Mouse (Mus musculus) neural tube, embryonic 12.5 days (tissue): ENCODE data around the gene Tnfsf12. TPM values are rescaled to one million over a fixed set of nuclear protein-coding genes. Genes with fewer than 3 reads are reported as not detected.

ENCODE experiments used
- ATAC-seq: fragments of 200-750 bp; cut with Nextera tagmentation; 2 replicates; pipeline ENCODE4 v1.8.0; 2017; ENCODE audit warnings: low read depth, mild to moderate bottlenecking, moderate TSS enrichment, moderate library complexity; ENCODE audit not compliant: low FRiP score
- H3K27ac ChIP-seq: fragments of 300-500 bp; sonication (generic); 2 replicates; pipeline ENCODE4 v1.5.1; 2016
- H3K27me3 ChIP-seq: fragments of 300-500 bp; sonication (generic); replicated peaks from 2 replicates; pipeline ENCODE4 v1.6.1; 2016; ENCODE audit warnings: mild to moderate bottlenecking
- H3K36me3 ChIP-seq: fragments of 300-500 bp; sonication (generic); 2 replicates; pipeline ENCODE4 v1.6.1; 2016; ENCODE audit warnings: mild to moderate bottlenecking
- H3K4me1 ChIP-seq: fragments of 300-500 bp; sonication (generic); 2 replicates; pipeline ENCODE4 v1.6.1; 2016
- H3K4me2 ChIP-seq: fragments of 300-500 bp; sonication (generic); replicated peaks from 2 replicates; pipeline ENCODE4 v1.6.1; 2016; ENCODE audit warnings: mild to moderate bottlenecking
- H3K4me3 ChIP-seq: fragments of 300-500 bp; sonication (generic); 2 replicates; pipeline ENCODE4 v1.5.1; 2016
- H3K9ac ChIP-seq: fragments of 300-500 bp; sonication (generic); 2 replicates; pipeline ENCODE4 v1.6.1; 2016; ENCODE audit warnings: mild to moderate bottlenecking
- H3K9me3 ChIP-seq: fragments of 300-500 bp; sonication (generic); 2 replicates; pipeline ENCODE4 v1.6.1; 2016; ENCODE audit warnings: mild to moderate bottlenecking
- WGBS: fragments of 180-500 bp; shearing (Covaris S2); methylation state at CpG from one replicate; pipeline ENCODE4 v1.1.7; 2016; 5-methylcytosine and 5-hydroxymethylcytosine counted together
- polyA plus RNA-seq: library from polyadenylated mRNA; unstranded; fragments of >200 nt; fragmentation: Nextera tagmentation; extraction: Ambion mirVana; gene quantifications from 2 replicates; pipeline ENCODE4 v1.2.1, GENCODE M21; 2016

The Tnfsf12 gene
- polyA plus RNA-seq, 1 experiment from 2014 or later, result 1.9 TPM

GRCm38 (mm10) chr11:69684936-69685335, 10.7 kb downstream of the Tnfsf12 start:
- no peaks in the 10 kb centered on the region for H3K27me3 ChIP-seq
- H3K4me1 ChIP-seq, result peaks cover 18% of the 10 kb centered on the region
- WGBS, result 80% methylated on average over 6 of the region's 6 CpGs
- no peak overlapping the region for H3K27ac ChIP-seq
- H3K9me3 ChIP-seq, result no peaks in the 10 kb centered on the region
- H3K4me3 ChIP-seq, result no peak overlapping the region
- no peak for ATAC-seq
- H3K36me3 ChIP-seq, result peaks cover 6% of the 10 kb centered on the region
- no peak overlapping the region for H3K9ac ChIP-seq
- H3K4me2 ChIP-seq, result no peak overlapping the region

GRCm38 (mm10) chr11:69684128-69684745, 11.4 kb downstream of the Tnfsf12 start:
- Histone ChIP-seq H3K4me3 (no peak overlapping the region), H3K36me3 (peaks cover 10% of the 10 kb centered on the region), H3K4me2 (no peak overlapping the region), H3K27ac (no peak overlapping the region), H3K4me1 (peaks cover 23% of the 10 kb centered on the region), H3K9me3 (no peaks in the 10 kb centered on the region), H3K9ac (no peak overlapping the region), H3K27me3 (no peaks in the 10 kb centered on the region)
- ATAC-seq, result no peak
- WGBS, result 83% methylated on average over 12 of the region's 12 CpGs

- Histone ChIP-seq H3K9ac (no peak overlapping the region), H3K27ac (no peak overlapping the region), H3K4me2 (no peak overlapping the region), H3K27me3 (no peaks in the 10 kb centered on the region), H3K36me3 (peaks cover 17% of the 10 kb centered on the region), H3K9me3 (no peaks in the 10 kb centered on the region), H3K4me3 (no peak overlapping the region), H3K4me1 (peaks cover 23% of the 10 kb centered on the region)
- 88% methylated on average over 7 of the region's 7 CpGs for WGBS
- ATAC-seq, result no peak
Observed at GRCm38 (mm10) chr11:69683576-69683975, 12.1 kb downstream of the Tnfsf12 start.

- peak overlapping the region; percentile 94 for H3K4me2 ChIP-seq
- H3K9me3 ChIP-seq, result no peaks in the 10 kb centered on the region
- H3K4me3 ChIP-seq, result no peak overlapping the region
- WGBS, result 28% methylated on average over 12 of the region's 12 CpGs
- no peaks in the 10 kb centered on the region for H3K27me3 ChIP-seq
- peaks cover 23% of the 10 kb centered on the region for H3K4me1 ChIP-seq
- no peak overlapping the region for H3K27ac ChIP-seq
- peaks cover 22% of the 10 kb centered on the region for H3K36me3 ChIP-seq
- no peak overlapping the region for H3K9ac ChIP-seq
- no peak for ATAC-seq
Observed at GRCm38 (mm10) chr11:69682840-69683533, 12.7 kb downstream of the Tnfsf12 start.

- Histone ChIP-seq H3K9ac (peak overlapping the region; percentile 81), H3K4me1 (peaks cover 23% of the 10 kb centered on the region), H3K36me3 (peaks cover 28% of the 10 kb centered on the region), H3K27ac (peak overlapping the region; percentile 48), H3K4me2 (peak overlapping the region; percentile 94), H3K9me3 (no peaks in the 10 kb centered on the region), H3K4me3 (peak overlapping the region; percentile 81), H3K27me3 (no peaks in the 10 kb centered on the region)
- WGBS, result 26% methylated on average over 24 of the region's 24 CpGs
- peak; percentile 19 for ATAC-seq
Observed at GRCm38 (mm10) chr11:69682209-69682839, 13.3 kb downstream of the Tnfsf12 start.

- no peaks in the 10 kb centered on the region for H3K27me3 ChIP-seq
- H3K4me1 ChIP-seq, result peaks cover 23% of the 10 kb centered on the region
- peak within 1 kb of the TSS; percentile 81 for H3K4me3 ChIP-seq
- under 1% methylated on average over 80 of the region's 80 CpGs for WGBS
- peak within 1 kb of the TSS; percentile 94 for H3K4me2 ChIP-seq
- peak; percentile 95 for ATAC-seq
- H3K27ac ChIP-seq, result peak within 1 kb of the TSS; percentile 48
- H3K9me3 ChIP-seq, result no peaks in the 10 kb centered on the region
- peak within 1 kb of the TSS; percentile 81 for H3K9ac ChIP-seq
- H3K36me3 ChIP-seq, result peaks cover 34% of the 10 kb centered on the region
Observed at GRCm38 (mm10) chr11:69681314-69682208, 14.1 kb downstream of the Tnfsf12 start, which contains the start of gene Senp3. Gene Senp3 (minus strand): TSS chr11:69682084.

- no peak for ATAC-seq
- H3K27me3 ChIP-seq, result no peaks in the 10 kb centered on the region
- peaks cover 47% of the 10 kb centered on the region for H3K36me3 ChIP-seq
- peak overlapping the region; percentile 81 for H3K4me3 ChIP-seq
- H3K4me2 ChIP-seq, result peak overlapping the region; percentile 94
- H3K27ac ChIP-seq, result no peak overlapping the region
- peaks cover 23% of the 10 kb centered on the region for H3K4me1 ChIP-seq
- no peaks in the 10 kb centered on the region for H3K9me3 ChIP-seq
- H3K9ac ChIP-seq, result 0 out of 2 replicates have a peak overlapping the region, but pooled peaks have one; percentile 26
- WGBS, result 94% methylated on average over 30 of the region's 30 CpGs
Observed at GRCm38 (mm10) chr11:69680136-69680855, 15.4 kb downstream of the Tnfsf12 start.

GRCm38 (mm10) chr11:69679144-69679543, 16.5 kb downstream of the Tnfsf12 start:
- no peak overlapping the region for H3K4me2 ChIP-seq
- 100% methylated on average over 2 of the region's 2 CpGs for WGBS
- H3K36me3 ChIP-seq, result peaks cover 59% of the 10 kb centered on the region
- H3K9ac ChIP-seq, result no peak overlapping the region
- no peak for ATAC-seq
- no peaks in the 10 kb centered on the region for H3K27me3 ChIP-seq
- peaks cover 23% of the 10 kb centered on the region for H3K4me1 ChIP-seq
- no peak overlapping the region for H3K4me3 ChIP-seq
- no peaks in the 10 kb centered on the region for H3K9me3 ChIP-seq
- H3K27ac ChIP-seq, result no peak overlapping the region

- peak within 1 kb of the TSS; percentile 87 for H3K27ac ChIP-seq
- under 1% methylated on average over 36 of the region's 36 CpGs for WGBS
- H3K27me3 ChIP-seq, result no peaks in the 10 kb centered on the region
- H3K9ac ChIP-seq, result peak within 1 kb of the TSS; percentile 99
- peak; percentile 96 for ATAC-seq
- H3K4me1 ChIP-seq, result peaks cover 33% of the 10 kb centered on the region
- H3K4me3 ChIP-seq, result peak within 1 kb of the TSS; percentile 99
- H3K36me3 ChIP-seq, result peaks cover 77% of the 10 kb centered on the region
- H3K4me2 ChIP-seq, result peak within 1 kb of the TSS; percentile 96
- H3K9me3 ChIP-seq, result no peaks in the 10 kb centered on the region
Observed at GRCm38 (mm10) chr11:69672211-69672706, 23.4 kb downstream of the Tnfsf12 start, which contains the start of gene Eif4a1. Gene Eif4a1 (minus strand): TSS chr11:69672423.

GRCm38 (mm10) chr11:69671726-69672124, 23.9 kb downstream of the Tnfsf12 start:
- Histone ChIP-seq H3K36me3 (peaks cover 76% of the 10 kb centered on the region), H3K9ac (peak overlapping the region; percentile 99), H3K9me3 (no peaks in the 10 kb centered on the region), H3K27me3 (no peaks in the 10 kb centered on the region), H3K4me1 (peaks cover 33% of the 10 kb centered on the region), H3K27ac (peak overlapping the region; percentile 87), H3K4me2 (peak overlapping the region; percentile 96), H3K4me3 (peak overlapping the region; percentile 99)
- WGBS, result under 1% methylated on average over 43 of the region's 43 CpGs
- ATAC-seq, result peak; percentile 23
